Mouse (Mus musculus) liver, postnatal 0 days (tissue): ENCODE results near the gene 3110082J24Rik. TPM values are rescaled to one million over a fixed set of nuclear protein-coding genes. Genes with fewer than 3 reads are reported as not detected.

ENCODE experiments used
- ATAC-seq: fragments of 200-750 bp; cut with Nextera tagmentation; 2 replicates; pipeline ENCODE4 v1.8.0; 2017; ENCODE audit warnings: mild to moderate bottlenecking, moderate library complexity
- DNase-seq: peaks from one replicate; pipeline ENCODE4 v3.0.0-alpha.2; 2016
- H3K27ac ChIP-seq: fragments of 300-500 bp; sonication (generic); 2 replicates; pipeline ENCODE4 v1.5.1; 2014; ENCODE audit warnings: antibody characterized with exemption, moderate library complexity, mild to moderate bottlenecking, low read depth
- H3K27me3 ChIP-seq: fragments of 300-500 bp; sonication (generic); 2 replicates; pipeline ENCODE4 v1.6.1; 2014; ENCODE audit warnings: low read length, control low read depth, mixed read lengths; ENCODE audit not compliant: insufficient read depth
- H3K36me3 ChIP-seq: fragments of 300-500 bp; sonication (generic); replicated peaks from 2 replicates; pipeline ENCODE4 v1.6.1; 2014; ENCODE audit warnings: mild to moderate bottlenecking, control low read depth, low read length, moderate library complexity, mixed read lengths; ENCODE audit not compliant: insufficient read depth
- H3K4me1 ChIP-seq: fragments of 300-500 bp; sonication (generic); 2 replicates; pipeline ENCODE4 v1.6.1; 2014; ENCODE audit warnings: antibody characterized with exemption, mild to moderate bottlenecking, control low read depth; ENCODE audit not compliant: insufficient read depth
- H3K4me2 ChIP-seq: fragments of 300-500 bp; sonication (generic); 2 replicates; pipeline ENCODE4 v1.6.1; 2014; ENCODE audit warnings: low read depth, mild to moderate bottlenecking, low read length, moderate library complexity, mixed read lengths
- H3K4me3 ChIP-seq: fragments of 300-500 bp; sonication (generic); 2 replicates; pipeline ENCODE4 v1.5.1; 2014; ENCODE audit warnings: low read depth, low read length
- H3K9ac ChIP-seq: fragments of 300-500 bp; sonication (generic); replicated peaks from 2 replicates; pipeline ENCODE4 v1.6.1; 2014; ENCODE audit warnings: mild to moderate bottlenecking, moderate library complexity
- H3K9me3 ChIP-seq: fragments of 300-500 bp; sonication (generic); 2 replicates; pipeline ENCODE4 v1.6.1; 2016; ENCODE audit warnings: mild to moderate bottlenecking, control low read depth, low read length, mixed read lengths
- CTCF ChIP-seq: sonication (generic); IDR thresholded peaks from 2 replicates; pipeline ENCODE4 v1.5.1; 2016; ENCODE audit warnings: antibody characterized with exemption, low read depth
- EP300 ChIP-seq: IDR thresholded peaks from 2 replicates; pipeline ENCODE4 v1.6.1; 2016; ENCODE audit warnings: antibody characterized with exemption, low read depth, mild to moderate bottlenecking
- WGBS: fragments of 180-500 bp; shearing (Covaris S2); extraction: QIAGEN DNeasy Blood & Tissue Kit; methylation state at CpG from one replicate; pipeline ENCODE4 v1.1.7; 2014; ENCODE audit not compliant: insufficient replicate concordance; 5-methylcytosine and 5-hydroxymethylcytosine counted together
- polyA plus RNA-seq: library from polyadenylated mRNA; unstranded; fragments of >200 nt; fragmentation: Nextera tagmentation; extraction: Ambion mirVana; gene quantifications from 2 replicates; pipeline ENCODE4 v1.2.1, GENCODE M21; 2015

Gene 3110082J24Rik
- polyA plus RNA-seq, 1 experiment from 2014 or later = not detected

DNA sequence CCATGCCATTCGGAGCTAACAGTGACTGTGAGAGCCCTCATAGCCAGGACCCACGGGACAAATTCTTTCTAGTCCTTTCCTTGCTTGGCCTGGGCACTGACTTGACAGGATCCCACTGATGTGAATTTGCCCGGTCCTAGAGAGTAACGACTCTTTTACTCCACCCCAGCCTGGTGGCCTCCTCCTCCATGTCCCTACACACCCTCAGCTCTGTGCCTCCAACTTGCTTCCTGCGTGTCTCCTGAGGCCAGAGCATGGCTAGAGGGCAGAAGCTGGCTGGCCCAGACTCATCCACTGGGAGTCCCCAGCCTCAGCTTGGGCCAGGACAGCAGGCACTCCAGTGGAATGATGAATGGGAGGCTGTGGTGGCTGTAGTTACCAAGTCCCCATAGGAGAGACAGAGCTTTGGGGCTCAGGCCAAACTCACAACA is 1.7 kb upstream of the 3110082J24Rik start:
- no peak for ATAC-seq
- 20% methylated on average over 5 of the region's 5 CpGs for WGBS

DNA sequence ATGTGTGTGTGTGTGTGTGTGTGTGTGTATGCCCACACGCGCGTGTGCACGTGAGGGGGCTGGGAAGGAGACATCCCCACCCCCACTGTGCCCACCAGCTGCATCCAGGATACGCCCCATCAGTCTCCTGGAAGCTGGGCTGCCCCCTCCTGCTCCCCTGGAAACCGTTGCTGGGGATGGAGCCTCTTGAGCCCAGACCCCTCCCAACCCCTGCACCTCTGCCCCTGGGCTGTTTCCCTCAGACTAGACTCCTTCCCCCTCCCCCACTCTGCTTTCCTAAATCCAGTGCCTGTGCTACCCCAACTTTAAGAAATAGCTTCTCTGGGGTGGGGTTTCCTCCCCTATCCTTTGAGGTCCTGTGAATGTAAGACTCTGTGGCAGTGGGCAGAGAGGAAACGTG is 1.3 kb upstream of the 3110082J24Rik start:
- 33% methylated on average over 3 of the region's 7 CpGs for WGBS
- no peak for ATAC-seq
- peaks cover 61% of the 10 kb centered on the region for H3K27me3 ChIP-seq

More for the DNA sequence above, 1.7 kb upstream of the 3110082J24Rik start:
- peaks cover 61% of the 10 kb centered on the region for H3K27me3 ChIP-seq
- H3K4me2 ChIP-seq = no peak overlapping the region
- peak; percentile 10 for DNase-seq
- H3K4me1 ChIP-seq = peaks cover 22% of the 10 kb centered on the region
- no peak overlapping the region for H3K9ac ChIP-seq
- no peak for TF ChIP-seq CTCF
- TF ChIP-seq EP300 = no peak
- H3K4me3 ChIP-seq = no peak overlapping the region
- no peak overlapping the region for H3K27ac ChIP-seq
- no peaks in the 10 kb centered on the region for H3K36me3 ChIP-seq
- no peaks in the 10 kb centered on the region for H3K9me3 ChIP-seq

DNA sequence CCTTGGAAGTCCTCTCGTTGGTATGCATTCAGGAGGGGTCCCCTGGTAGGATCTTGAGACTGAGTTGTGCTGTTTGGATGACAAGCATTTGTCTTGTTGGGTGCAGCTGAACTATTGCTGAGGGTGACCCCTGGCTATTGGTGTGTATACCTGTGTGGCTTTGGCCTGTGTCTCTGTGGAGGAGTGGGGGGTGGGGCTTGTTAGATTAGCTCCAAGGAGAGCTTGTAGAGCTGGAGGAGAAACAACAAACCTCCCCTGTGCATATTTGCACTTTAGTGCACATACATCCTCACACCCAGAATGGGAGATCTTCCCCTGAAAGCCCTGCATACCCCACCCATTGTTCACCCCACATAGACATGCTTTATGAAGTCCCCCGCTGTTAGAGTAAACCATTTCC is 870 bp upstream of the 3110082J24Rik start:
- no peak for TF ChIP-seq EP300
- no peak for TF ChIP-seq CTCF
- Histone ChIP-seq H3K9me3 (no peaks in the 10 kb centered on the region), H3K4me3 (no peak overlapping the region), H3K9ac (no peak overlapping the region), H3K36me3 (no peaks in the 10 kb centered on the region), H3K4me2 (no peak overlapping the region), H3K27me3 (peaks cover 61% of the 10 kb centered on the region), H3K4me1 (peaks cover 21% of the 10 kb centered on the region), H3K27ac (no peak overlapping the region)
- ATAC-seq (no peak), DNase-seq (peak; percentile 7)
- WGBS = 45% methylated on average over 2 of the region's 2 CpGs

More for the DNA sequence above, 1.3 kb upstream of the 3110082J24Rik start:
- Histone ChIP-seq H3K4me1 (peaks cover 22% of the 10 kb centered on the region), H3K27ac (no peak overlapping the region), H3K9ac (no peak overlapping the region), H3K4me2 (no peak overlapping the region), H3K9me3 (no peaks in the 10 kb centered on the region), H3K4me3 (no peak overlapping the region), H3K36me3 (no peaks in the 10 kb centered on the region)
- DNase-seq = peak; percentile 9
- TF ChIP-seq CTCF (no peak), EP300 (no peak)

DNA sequence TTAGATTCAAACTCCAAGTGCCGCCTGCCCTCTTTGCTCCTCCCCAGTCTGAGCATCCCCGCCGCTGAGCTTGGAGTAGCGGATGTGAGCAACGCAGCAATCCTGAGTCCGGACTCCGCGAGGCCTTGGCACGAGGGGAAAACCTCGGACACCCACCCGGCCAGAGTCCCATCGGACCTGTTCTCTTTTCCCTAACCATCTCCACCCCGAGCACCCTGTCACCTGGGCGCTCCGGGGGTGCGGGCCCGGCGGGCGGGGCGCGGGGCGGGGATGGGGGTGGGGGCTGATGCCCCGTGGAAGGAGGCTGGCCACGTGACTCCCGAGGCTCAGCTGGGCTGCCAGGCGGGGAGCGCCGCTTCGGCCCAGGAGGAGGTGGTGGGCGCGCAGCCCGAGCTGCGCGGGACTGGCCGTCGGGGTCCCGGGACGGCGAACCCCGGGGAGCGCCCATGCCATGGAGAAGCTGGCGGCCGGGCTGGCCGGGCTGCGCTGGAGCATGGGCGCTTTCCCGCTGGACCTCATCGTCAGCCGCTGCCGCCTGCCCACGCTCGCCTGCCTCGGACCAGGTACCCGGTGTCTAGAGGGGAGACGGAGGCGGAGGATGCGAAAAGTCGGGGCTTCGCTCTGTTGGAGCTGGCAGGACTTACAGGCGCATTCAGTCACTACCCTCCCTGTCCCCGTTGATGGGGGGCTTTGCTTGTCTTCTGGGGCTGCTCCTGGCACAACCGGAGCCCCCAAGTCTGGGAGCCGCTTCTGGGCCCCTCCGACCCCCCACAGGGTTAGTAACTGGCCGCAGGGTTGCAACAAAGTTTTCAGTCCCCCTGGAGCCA is 832 bp downstream of the 3110082J24Rik start, which contains the start of gene Garem2:
Gene Garem2, plus strand, starts transcription at position 321 of the 827 bp plus-strand sequence.
- peak within 1 kb of the TSS; percentile 30 for H3K4me3 ChIP-seq
- peak; percentile 31; the same call in 1 of the 2 replicates for ATAC-seq
- 3% methylated on average over 61 of the region's 65 CpGs for WGBS

DNA sequence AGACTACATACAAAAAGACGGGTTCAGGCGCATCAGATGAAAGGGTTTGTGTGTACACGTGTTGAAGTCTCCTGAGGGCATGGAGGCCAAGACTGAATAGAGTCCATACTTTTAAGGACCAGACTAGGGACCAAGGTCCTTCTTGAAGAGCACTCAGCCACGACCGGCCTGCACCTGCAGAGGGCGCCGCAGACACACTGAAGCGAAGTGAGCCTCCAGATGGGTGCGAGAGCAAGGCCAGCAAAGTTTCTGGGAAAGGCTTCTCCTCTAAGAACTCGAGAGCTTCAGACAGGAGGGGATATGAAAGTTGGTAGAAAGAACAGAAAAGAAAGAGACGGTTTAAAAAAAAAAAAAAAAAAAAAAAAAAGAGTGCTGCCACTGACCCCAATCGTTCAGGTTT is 1.5 kb downstream of the 3110082J24Rik start:
- ATAC-seq (no peak), DNase-seq (peak; percentile 51)
- no peaks in the 10 kb centered on the region for H3K36me3 ChIP-seq
- H3K27me3 ChIP-seq = peaks cover 55% of the 10 kb centered on the region
- 2% methylated on average over 12 of the region's 12 CpGs for WGBS
- H3K4me2 ChIP-seq = no peak overlapping the region
- H3K9ac ChIP-seq = no peak overlapping the region
- H3K9me3 ChIP-seq = no peaks in the 10 kb centered on the region
- TF ChIP-seq EP300 (no peak), CTCF (peak; percentile 66)
- no peak overlapping the region for H3K4me3 ChIP-seq
- peaks cover 10% of the 10 kb centered on the region for H3K4me1 ChIP-seq
- H3K27ac ChIP-seq = no peak overlapping the region

More for the DNA sequence above, 832 bp downstream of the 3110082J24Rik start, which contains the start of gene Garem2:
- TF ChIP-seq CTCF (no peak), EP300 (no peak)
- Histone ChIP-seq H3K4me1 (peaks cover 10% of the 10 kb centered on the region), H3K36me3 (no peaks in the 10 kb centered on the region), H3K27me3 (peaks cover 55% of the 10 kb centered on the region), H3K9me3 (no peaks in the 10 kb centered on the region), H3K9ac (no peak within 1 kb of the TSS), H3K27ac (no peak within 1 kb of the TSS), H3K4me2 (peak within 1 kb of the TSS; percentile 60)
- peak; percentile 32 for DNase-seq

DNA sequence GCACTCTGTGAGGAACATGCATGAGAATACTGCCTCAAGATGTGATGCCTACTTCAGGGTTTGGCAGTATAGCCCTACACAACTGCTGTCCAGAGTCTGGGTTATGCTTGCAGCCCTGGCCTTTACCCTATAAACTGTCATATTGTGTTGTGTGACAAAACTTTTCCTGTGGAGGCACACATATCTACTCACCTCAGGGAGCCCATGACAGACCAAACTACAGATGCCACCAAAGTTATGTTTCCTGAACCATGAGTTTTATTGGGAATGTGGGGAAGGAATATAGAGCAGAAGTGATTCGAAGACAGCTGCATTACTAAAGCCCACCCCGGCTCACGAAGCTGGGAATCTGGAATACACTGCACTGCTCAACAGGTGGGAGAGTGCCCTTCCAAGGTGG is 2.5 kb downstream of the 3110082J24Rik start:
- ATAC-seq = no peak
- H3K9me3 ChIP-seq = no peaks in the 10 kb centered on the region
- no peaks in the 10 kb centered on the region for H3K36me3 ChIP-seq
- H3K27me3 ChIP-seq = peaks cover 55% of the 10 kb centered on the region
- H3K4me1 ChIP-seq = peaks cover 10% of the 10 kb centered on the region
- H3K27ac ChIP-seq = no peak overlapping the region
- TF ChIP-seq CTCF (no peak), EP300 (no peak)
- no peak overlapping the region for H3K4me2 ChIP-seq
- DNase-seq = no peak
- H3K4me3 ChIP-seq = no peak overlapping the region
- H3K9ac ChIP-seq = no peak overlapping the region
- 77% methylated on average over 3 of the region's 3 CpGs for WGBS
